Comparison of ENCODE assay signal across 8 mouse cellular contexts in genomic region chr5:27790086-27790909, GRCm38 (mm10). TPM values are rescaled to one million over a fixed set of nuclear protein-coding genes. Genes with fewer than 3 reads are reported as not detected.
A peak's percentile ranks its signal among the peaks of the same experiment; 100 is the strongest.
DNase-seq lines count a peak whose midpoint lies in the region; ATAC-seq and TF ChIP-seq lines count a peak whose summit lies in the region.
"Had no signal": no experiment of that assay in that cellular context is flagged by ENCODE, and none has a peak within 500 bp of the region (broad histone marks: within the 10 kb centered on the region; RNA-seq: fewer than 3 reads in every experiment).

No protein-coding gene starts in this region.

- TF ChIP-seq CTCF in CH12.LX (conservative IDR thresholded peaks at IDR 0.05 in 1 of 2, IDR thresholded peaks at IDR 0.05 in 1 of 2; ENCODE audit: low read depth in 2 of 2, low read length in 2 of 2) = no peak

- H3K27ac ChIP-seq in CH12.LX (ENCODE audit: insufficient read depth, low read depth) = peak overlapping the region; percentile 2; the same call in 1 of the 2 replicates
- peak overlapping the region; percentile 94 for H3K27ac ChIP-seq in forebrain, embryonic 15.5 days (replicated peaks)
- H3K27ac ChIP-seq in kidney, embryonic 15.5 days = peak overlapping the region; percentile 95
- peak overlapping the region; percentile 93; the same call in 1 of the 2 replicates for H3K27ac ChIP-seq in midbrain, embryonic 12.5 days (replicated peaks)

- in situ Hi-C loops in CH12.LX (cut with MboI; ENCODE audit: low pct_ligation_motif_present, low pct_unique_long_range_greater_than_20kb, low sequenced_read_pairs) = no loop called here

- no peak for TF ChIP-seq RAD21 in CH12.LX (IDR thresholded peaks at IDR 0.05; ENCODE audit: low read depth, low read length)

- H3K27me3 ChIP-seq in CH12.LX (replicated peaks) = no peaks in the 10 kb centered on the region
- H3K27me3 ChIP-seq in forebrain, embryonic 15.5 days = no peaks in the 10 kb centered on the region
- H3K27me3 ChIP-seq in kidney, embryonic 15.5 days = no peaks in the 10 kb centered on the region
- no peaks in the 10 kb centered on the region for H3K27me3 ChIP-seq in midbrain, embryonic 12.5 days

- dilution Hi-C loops in CH12.LX (cut with MboI; ENCODE audit: extremely low pct_ligation_motif_present, extremely low pct_unique_long_range_greater_than_20kb, low sequenced_read_pairs) = no loop called here

- no peak for TF ChIP-seq EP300 in CH12.LX (IDR thresholded peaks at IDR 0.05; ENCODE audit: low read length)

- peak overlapping the region; percentile 81 to 93 (median 87) for H3K4me3 ChIP-seq in CH12.LX (replicated peaks in 1 of 3; ENCODE audit: low read depth in 2 of 3, low read length in 2 of 3, poor library complexity in 1 of 3)
- peak overlapping the region; percentile 82 for H3K4me3 ChIP-seq in forebrain, embryonic 15.5 days
- H3K4me3 ChIP-seq in kidney, embryonic 15.5 days (replicated peaks) = peak overlapping the region; percentile 88
- peak overlapping the region; percentile 82 for H3K4me3 ChIP-seq in midbrain, embryonic 12.5 days

- H3K9ac ChIP-seq in CH12.LX (ENCODE audit: insufficient read depth, low read depth) = peak overlapping the region; percentile 79
- peak overlapping the region; percentile 79 for H3K9ac ChIP-seq in forebrain, embryonic 15.5 days (replicated peaks)
- H3K9ac ChIP-seq in kidney, embryonic 15.5 days = peak overlapping the region; percentile 82
- peak overlapping the region; percentile 87 for H3K9ac ChIP-seq in midbrain, embryonic 12.5 days (replicated peaks)

- no peak for ATAC-seq in forebrain, embryonic 15.5 days (replicated peaks)
- no peak; the same call in 1 of the 2 replicates for ATAC-seq in kidney, embryonic 15.5 days (replicated peaks; ENCODE audit: low FRiP score)
- no peak for ATAC-seq in midbrain, embryonic 12.5 days (ENCODE audit: low FRiP score, low read depth)

- peaks cover 26% of the 10 kb centered on the region for H3K79me2 ChIP-seq in CH12.LX (replicated peaks; ENCODE audit: control insufficient read depth, extremely low read depth, insufficient read depth, poor library complexity, severe bottlenecking)

- H3K9me3 ChIP-seq in CH12.LX (replicated peaks; ENCODE audit: low read length) = peaks cover 6% of the 10 kb centered on the region
- H3K9me3 ChIP-seq in forebrain, embryonic 15.5 days = no peaks in the 10 kb centered on the region
- no peaks in the 10 kb centered on the region for H3K9me3 ChIP-seq in kidney, embryonic 15.5 days (replicated peaks)
- H3K9me3 ChIP-seq in midbrain, embryonic 12.5 days = no peaks in the 10 kb centered on the region

- DNase-seq in CH12.LX (ENCODE audit: extremely low read depth) (no peak), MEL-GATA-1-ER (ENCODE audit: extremely low read depth, low read depth) (peak; percentile 34)
- no peak for DNase-seq in natural killer cell, adult 2 months (ENCODE audit: low spot score in 2 of 2)
- DNase-seq in ovary, postnatal 14 days (ENCODE audit: low spot score) = no peak

- peaks cover 8 to 28% of the 10 kb centered on the region in 2 experiments for H3K4me1 ChIP-seq in CH12.LX (ENCODE audit: control insufficient read depth in 1 of 2, insufficient read depth in 2 of 2)
- peaks cover 24% of the 10 kb centered on the region for H3K4me1 ChIP-seq in forebrain, embryonic 15.5 days
- peaks cover 23% of the 10 kb centered on the region for H3K4me1 ChIP-seq in kidney, embryonic 15.5 days
- peaks cover 23% of the 10 kb centered on the region for H3K4me1 ChIP-seq in midbrain, embryonic 12.5 days

- peaks cover 24 to 46% of the 10 kb centered on the region in 2 experiments for H3K36me3 ChIP-seq in CH12.LX (replicated peaks in 1 of 2; ENCODE audit: control insufficient read depth in 1 of 2, insufficient read depth in 1 of 2, low read length in 1 of 2)
- H3K36me3 ChIP-seq in forebrain, embryonic 15.5 days = peaks cover 24% of the 10 kb centered on the region
- peaks cover 42% of the 10 kb centered on the region for H3K36me3 ChIP-seq in kidney, embryonic 15.5 days
- peaks cover 36% of the 10 kb centered on the region for H3K36me3 ChIP-seq in midbrain, embryonic 12.5 days

- peak overlapping the region; percentile 86 for H3K4me2 ChIP-seq in CH12.LX (ENCODE audit: insufficient read depth, low read depth, poor library complexity, severe bottlenecking)
- H3K4me2 ChIP-seq in forebrain, embryonic 15.5 days (replicated peaks) = peak overlapping the region; percentile 67
- peak overlapping the region; percentile 66 for H3K4me2 ChIP-seq in kidney, embryonic 15.5 days
- H3K4me2 ChIP-seq in midbrain, embryonic 12.5 days (replicated peaks) = peak overlapping the region; percentile 72

- no peak for TF ChIP-seq POLR2A in CH12.LX (IDR thresholded peaks at IDR 0.05; ENCODE audit: low read depth, low read length)

- WGBS in forebrain, embryonic 15.5 days = 17% methylated on average over 21 of the region's 21 CpGs
- 25% methylated on average over 21 of the region's 21 CpGs for whole genome bisulfite sequencing in kidney, embryonic 15.5 days
- WGBS in midbrain, embryonic 12.5 days = 32% methylated on average over 21 of the region's 21 CpGs

TF ChIP-seq in CH12.LX, 34 proteins besides CTCF, POLR2A, EP300 and RAD21:
- no peak for TF ChIP-seq SMC3 (IDR thresholded peaks at IDR 0.05; ENCODE audit: low read depth, low read length)
- no peak for TF ChIP-seq BHLHE40 (IDR thresholded peaks at IDR 0.05; ENCODE audit: low read depth, low read length)
TF ChIP-seq in CH12.LX: peak in this region for 0.

RNA-seq across cellular contexts. Expression of gene Paxip1, which starts 1.2 kb away (rescaled TPM):
- total RNA-seq in CH12.LX (2012; rRNA removed) = 30.3 and 31.9 TPM in 2 replicates
- 30.3 and 32.0 TPM in 2 replicates for total RNA-seq in CH12.LX (2014; rRNA removed)
- 55.4 and 80.9 TPM in 2 replicates for polyA plus RNA-seq in CH12.LX (2012; ENCODE audit: insufficient read length, low read depth)
- 30.8 and 31.4 TPM in 2 replicates for polyA plus RNA-seq in forebrain, embryonic 15.5 days (2015; fragmentation: Nextera tagmentation; extraction: Ambion mirVana)
- 36.8 and 40.2 TPM in 2 replicates for polyA plus RNA-seq in kidney, embryonic 15.5 days (2015; fragmentation: Nextera tagmentation; extraction: Ambion mirVana)
- polyA plus RNA-seq in midbrain, embryonic 12.5 days (2016; fragmentation: Nextera tagmentation; extraction: Ambion mirVana) = 42.2 and 51.2 TPM in 2 replicates

RNA-seq across cellular contexts. Expression of gene Htr5a, which starts 51.7 kb away (rescaled TPM):
- not detected in 2 replicates for total RNA-seq in CH12.LX (2012; rRNA removed)
- not detected in 2 replicates for total RNA-seq in CH12.LX (2014; rRNA removed)
- polyA plus RNA-seq in CH12.LX (2012; ENCODE audit: insufficient read length, low read depth) = not detected in 2 replicates
- 0.66 and 0.72 TPM in 2 replicates for polyA plus RNA-seq in forebrain, embryonic 15.5 days (2015; fragmentation: Nextera tagmentation; extraction: Ambion mirVana)
- polyA plus RNA-seq in kidney, embryonic 15.5 days (2015; fragmentation: Nextera tagmentation; extraction: Ambion mirVana) = not detected in 2 replicates
- polyA plus RNA-seq in midbrain, embryonic 12.5 days (2016; fragmentation: Nextera tagmentation; extraction: Ambion mirVana) = 0.16 and 0.17 TPM in 2 replicates
- total RNA-seq: heart, adult 18-20 months had no signal

Comparison
In these comparisons a context has a peak if more than half of its experiments do, and no peak if none do; other contexts are left out.
1. H3K27ac ChIP-seq: peak in every context shown above with its lines; median percentile 95 in kidney, embryonic 15.5 days; 94 in forebrain, embryonic 15.5 days; 93 in midbrain, embryonic 12.5 days; 2 in CH12.LX.